Mouse (Mus musculus): ENCODE measurements around the gene Scgb1b29. TPM values are rescaled to one million over a fixed set of nuclear protein-coding genes. Genes with fewer than 3 reads are reported as not detected.
"Not testable (repeated sequence)": the region's sequence is repeated elsewhere in the genome, so short reads cannot be mapped to it uniquely, and the experiment has no call there.

Scgb1b29 gene
- not detected in 2 replicates for polyA plus RNA-seq (2012; rRNA removed)

DNA sequence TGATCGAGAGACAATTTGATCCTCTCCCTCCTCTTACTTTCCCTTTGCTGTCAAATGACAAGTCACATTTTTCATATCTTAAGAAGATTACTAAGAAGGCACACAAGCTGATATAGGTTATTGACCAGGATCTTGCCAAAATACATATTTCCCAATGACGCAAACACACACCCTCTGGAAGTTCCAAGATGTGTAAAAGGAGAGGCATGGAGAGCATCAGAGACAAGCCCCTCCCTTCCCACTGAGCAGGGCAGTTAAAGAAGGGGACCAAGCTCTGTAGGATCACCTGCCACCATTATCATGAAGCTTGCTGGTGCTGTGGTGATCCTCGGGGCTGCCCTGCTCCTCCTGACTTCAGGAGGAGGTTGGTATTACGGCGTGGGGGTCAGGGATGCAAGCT is at the start of gene Scgb1b29:
Gene Scgb1b29 (plus strand): TSS at position 301 of the 400 bp plus-strand sequence.
- H3K27me3 ChIP-seq (ENCODE audit: control insufficient read depth, insufficient read depth, low read length); H3K4me1 ChIP-seq (ENCODE audit: control insufficient read depth, insufficient read depth, insufficient read length, low read length); H3K4me3 ChIP-seq (ENCODE audit: low read depth, low read length); H3K36me3 ChIP-seq (ENCODE audit: control insufficient read depth, insufficient read depth, low read length); H3K27ac ChIP-seq (ENCODE audit: insufficient read depth, low read depth, low read length): not testable (repeated sequence)
- WGBS, result 85% methylated on average over 5 of the region's 5 CpGs

GRCm38 (mm10) chr7:32428636-32429035 is 12.7 kb upstream of the Scgb1b29 start:
- not testable (repeated sequence) for H3K4me1 ChIP-seq (ENCODE audit: control insufficient read depth, insufficient read depth, insufficient read length, low read length); H3K36me3 ChIP-seq (ENCODE audit: control insufficient read depth, insufficient read depth, low read length); H3K27me3 ChIP-seq (ENCODE audit: control insufficient read depth, insufficient read depth, low read length); H3K4me3 ChIP-seq (ENCODE audit: low read depth, low read length); H3K27ac ChIP-seq (ENCODE audit: insufficient read depth, low read depth, low read length)
- 87% methylated on average over 11 of the region's 11 CpGs for WGBS

Other genes with a start within 250 kb of the Scgb1b29 start
- not detected in 2 replicates for gene Scgb2b11, start 230.4 kb upstream of the Scgb1b29 start, polyA plus RNA-seq (2012; rRNA removed)
- not detected in 2 replicates for gene Scgb1b11, start 218.7 kb upstream of the Scgb1b29 start, polyA plus RNA-seq (2012; rRNA removed)
- gene Scgb2b12, start 114.3 kb upstream of the Scgb1b29 start, polyA plus RNA-seq (2012; rRNA removed), result not detected in 2 replicates
- not detected in 2 replicates for gene Scgb1b12, start 107.4 kb upstream of the Scgb1b29 start, polyA plus RNA-seq (2012; rRNA removed)